Mouse (Mus musculus): Measurements from ENCODE around the gene Prkn.

DNA sequence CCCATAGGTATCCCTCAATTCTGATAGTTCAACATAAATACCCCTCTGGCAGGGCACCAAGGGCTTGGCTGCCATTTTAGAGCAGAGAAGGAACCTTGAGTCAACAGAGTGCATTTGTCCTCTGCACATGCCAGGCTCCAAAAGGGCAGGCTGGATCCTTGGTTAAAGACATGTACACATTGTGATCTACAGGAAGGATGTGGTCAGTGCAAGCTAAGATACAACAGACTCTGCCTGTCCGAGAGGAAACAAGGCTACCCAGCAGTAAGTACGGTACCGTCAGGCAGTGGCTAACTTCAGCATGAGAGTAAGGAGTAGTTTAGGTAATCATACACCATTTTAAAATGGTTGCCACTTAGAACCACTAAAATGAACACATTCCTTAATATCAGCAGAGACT is 884.0 kb downstream of the Prkn start:
- TF ChIP-seq CTCF (IDR thresholded peaks at IDR 0.05; ENCODE audit: low read depth) (no peak), EP300 (optimal IDR thresholded peaks at IDR 0.05) (no peak)
